Mouse (Mus musculus): ENCODE results near the gene Tmod4.

Gene Tmod4

DNA sequence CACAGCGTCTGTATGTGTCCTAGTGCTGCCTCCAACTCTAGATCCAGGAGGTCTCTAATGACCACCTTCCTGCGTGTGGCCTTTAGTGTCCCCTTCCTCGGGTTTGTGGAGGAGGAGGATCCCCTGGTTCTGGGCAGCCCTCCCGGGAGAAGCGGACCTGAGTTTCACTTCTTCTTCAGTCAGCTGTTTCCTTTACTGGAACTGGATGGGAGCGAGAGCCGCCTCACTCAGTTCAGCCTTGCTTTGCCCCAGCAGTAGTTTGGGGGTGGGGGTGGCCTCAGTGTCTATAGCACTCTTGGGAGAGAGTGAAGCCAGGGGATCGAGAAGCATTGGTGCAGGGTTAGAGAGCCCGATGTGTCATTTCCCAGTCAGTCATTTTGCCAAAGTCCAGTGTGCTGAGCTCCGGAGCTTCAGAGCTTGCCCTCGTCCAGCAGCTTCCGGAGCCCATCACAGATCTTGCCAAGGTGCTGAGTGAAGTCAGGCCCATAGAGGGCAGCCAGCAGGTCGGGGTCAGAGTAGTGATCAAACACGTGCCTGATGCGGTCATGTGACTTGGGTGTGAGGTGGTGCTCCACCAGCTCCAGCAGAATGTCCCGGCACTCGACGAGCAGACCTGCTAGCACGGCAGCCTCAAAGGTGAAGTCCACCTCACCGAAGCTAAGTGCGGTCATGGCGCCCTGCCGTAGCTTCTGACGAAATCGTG is 15.5 kb downstream of the Tmod4 start:
- DNase-seq (ENCODE audit: low spot score), result no peak

DNA sequence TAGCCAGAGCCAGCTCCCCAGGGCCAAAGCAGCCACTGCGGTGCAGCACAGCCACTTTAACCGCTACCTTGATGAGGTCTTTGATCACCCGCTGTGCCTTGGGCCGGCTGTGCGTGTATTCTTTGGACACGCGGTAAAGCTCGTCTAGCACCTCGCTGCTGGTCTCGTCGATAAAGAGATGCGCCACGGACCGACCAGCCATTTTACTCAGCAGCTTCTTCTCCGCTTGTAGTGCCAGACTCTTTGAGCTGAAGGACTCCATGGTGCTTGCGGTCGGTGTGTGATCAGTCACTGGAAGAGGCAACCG is 16.0 kb downstream of the Tmod4 start:
- DNase-seq (ENCODE audit: low spot score), result no peak

- DNase-seq (ENCODE audit: low spot score), result no peak
Observed at GRCm38 (mm10) chr3:95140795-95141194, 16.5 kb downstream of the Tmod4 start.

DNA sequence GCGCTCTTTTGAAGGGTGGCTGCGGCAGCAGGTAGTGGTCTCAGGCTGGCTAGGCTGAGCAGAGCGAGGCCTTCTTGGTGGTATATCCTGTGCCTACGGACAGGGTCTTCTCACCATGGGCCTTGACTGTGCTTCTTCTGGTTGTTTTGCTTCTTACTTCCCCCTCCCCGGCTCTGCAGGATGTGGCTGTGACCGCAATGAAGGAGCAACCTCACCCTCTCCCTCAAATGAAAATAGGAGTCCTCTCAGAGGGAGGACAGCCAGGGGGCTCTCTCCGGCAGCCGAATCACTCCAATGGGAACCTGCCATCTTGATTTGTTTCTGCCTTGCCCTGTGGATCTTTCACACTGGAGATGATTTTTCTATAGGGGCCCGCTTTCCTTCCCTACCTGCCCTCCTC is 17.2 kb downstream of the Tmod4 start:
- no peak for DNase-seq (ENCODE audit: low spot score)

GRCm38 (mm10) chr3:95141952-95142616 is 17.8 kb downstream of the Tmod4 start, which contains the start of gene Tnfaip8l2:
Tnfaip8l2 (minus strand) TSS chr3:95142360.
- no peak for DNase-seq (ENCODE audit: low spot score)

DNA sequence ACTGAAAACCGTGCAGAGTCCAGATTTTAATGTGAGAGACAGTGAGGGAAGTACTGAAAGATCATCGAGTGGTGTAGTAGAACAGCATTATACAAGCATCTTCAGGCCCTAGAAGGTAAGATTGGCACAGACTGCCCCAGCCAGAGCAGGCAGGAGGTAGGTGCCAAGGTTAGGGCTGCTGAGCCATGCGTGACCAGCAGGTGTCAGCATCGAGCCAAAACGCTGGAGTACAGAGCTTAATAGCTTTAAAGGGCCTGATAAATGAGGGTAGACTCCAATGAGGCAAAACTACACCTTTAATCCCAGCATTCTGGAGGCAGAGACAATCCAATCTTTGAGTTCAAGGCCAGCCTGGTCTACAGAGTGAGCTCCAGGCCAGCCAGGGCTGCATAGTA is 18.3 kb downstream of the Tmod4 start:
- peak; percentile 68 for DNase-seq (ENCODE audit: low spot score)

DNA sequence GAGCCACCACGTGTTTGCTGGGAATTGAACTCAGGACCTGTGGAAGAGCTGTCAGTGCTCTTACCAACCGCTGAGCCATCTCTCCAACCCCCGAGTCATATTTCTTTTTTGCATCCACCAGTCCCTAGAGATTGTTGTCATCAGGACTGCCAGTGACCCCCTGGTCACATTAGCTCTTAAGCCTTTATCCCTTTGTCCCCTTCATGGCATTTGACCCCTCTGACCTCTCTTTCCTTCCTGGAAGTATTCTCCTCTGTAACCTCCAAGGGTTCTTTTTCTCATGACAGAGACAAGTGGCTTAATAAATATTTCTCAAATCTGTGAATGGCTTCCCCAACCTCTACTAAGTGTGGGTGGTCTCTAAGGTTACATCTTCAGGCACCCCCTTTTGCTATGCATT is 23.6 kb downstream of the Tmod4 start:
- no peak for DNase-seq (ENCODE audit: low spot score)

DNA sequence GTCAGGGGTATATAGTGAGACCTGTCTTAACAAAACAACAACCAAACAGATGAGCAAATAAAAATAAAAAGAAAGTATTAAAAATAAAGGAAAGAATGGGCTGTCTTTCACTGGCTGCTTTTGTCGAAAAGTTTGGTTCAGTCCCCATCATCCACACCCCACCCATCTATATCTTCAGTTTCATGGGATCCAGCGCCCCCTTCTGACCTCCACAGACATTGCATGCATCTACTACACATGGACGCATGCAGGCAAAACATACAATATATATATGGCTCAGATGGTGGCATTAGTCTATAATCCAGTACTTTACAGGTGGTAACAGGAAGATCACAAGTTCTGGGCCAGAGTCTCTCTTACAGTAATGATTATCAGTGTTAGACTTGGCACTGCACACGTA is 29.6 kb downstream of the Tmod4 start:
- no peak for DNase-seq (ENCODE audit: low spot score)

GRCm38 (mm10) chr3:95159511-95159986 is 35.3 kb downstream of the Tmod4 start:
- DNase-seq (ENCODE audit: low spot score), result no peak

GRCm38 (mm10) chr3:95159987-95160963 is 36.0 kb downstream of the Tmod4 start, which contains the start of gene Sema6c:
Sema6c (plus strand) TSS chr3:95160457.
- DNase-seq (ENCODE audit: low spot score), result peak; percentile 81

DNA sequence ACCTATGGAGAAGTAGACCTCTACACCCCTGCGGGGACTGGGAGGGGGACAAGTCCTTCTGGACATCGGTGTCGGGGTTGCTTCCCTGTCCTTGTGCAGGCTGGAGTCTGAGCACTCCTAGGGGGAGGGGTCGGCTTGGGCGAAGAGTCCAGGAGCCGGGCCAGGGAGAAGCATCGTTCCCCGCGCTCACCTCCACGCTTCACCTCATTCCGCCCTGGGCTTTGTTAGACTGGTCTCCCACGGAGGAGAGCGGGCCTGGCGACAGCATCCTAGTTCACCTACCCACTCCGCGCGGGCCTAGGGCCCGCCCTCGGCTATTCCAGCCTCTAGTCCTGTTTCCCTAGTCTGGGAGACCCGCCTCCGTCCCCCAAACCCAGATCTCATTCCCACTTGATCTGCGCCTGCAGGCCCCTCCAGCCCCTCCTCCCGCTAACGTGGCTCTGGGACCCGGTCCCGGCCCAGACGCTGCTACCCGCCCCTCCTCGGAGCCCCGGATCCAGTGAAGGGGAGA is 36.8 kb downstream of the Tmod4 start:
- DNase-seq (ENCODE audit: low spot score), result no peak

- no peak for DNase-seq (ENCODE audit: low spot score)
Observed at GRCm38 (mm10) chr3:95161618-95162344, 37.5 kb downstream of the Tmod4 start.

GRCm38 (mm10) chr3:95162345-95162628 is 38.0 kb downstream of the Tmod4 start:
- DNase-seq (ENCODE audit: low spot score), result no peak

- no peak for DNase-seq (ENCODE audit: low spot score)
Observed at GRCm38 (mm10) chr3:95163419-95164255, 39.4 kb downstream of the Tmod4 start.

- DNase-seq (ENCODE audit: low spot score), result no peak
Observed at GRCm38 (mm10) chr3:95164256-95164550, 39.9 kb downstream of the Tmod4 start.

GRCm38 (mm10) chr3:95164840-95165239 is 40.6 kb downstream of the Tmod4 start:
- DNase-seq (ENCODE audit: low spot score), result no peak

GRCm38 (mm10) chr3:95169996-95170395 is 45.7 kb downstream of the Tmod4 start:
- no peak for DNase-seq (ENCODE audit: low spot score)

GRCm38 (mm10) chr3:95171105-95171504 is 46.8 kb downstream of the Tmod4 start:
- DNase-seq (ENCODE audit: low spot score), result no peak

GRCm38 (mm10) chr3:95172526-95173255 is 48.4 kb downstream of the Tmod4 start:
- DNase-seq (ENCODE audit: low spot score), result no peak

GRCm38 (mm10) chr3:95173256-95173949 is 49.1 kb downstream of the Tmod4 start:
- no peak for DNase-seq (ENCODE audit: low spot score)

Data from layer of hippocampus, adult 9-10 months (tissue).